Mouse (Mus musculus): ENCODE measurements around the gene Mrpl45.
"Not testable (repeated sequence)": the region's sequence is repeated elsewhere in the genome, so short reads cannot be mapped to it uniquely, and the experiment has no call there.

Mrpl45 gene

GRCm38 (mm10) chr11:97299939-97300338 lies 15.6 kb upstream of the Mrpl45 start:
- no peak for DNase-seq

DNA sequence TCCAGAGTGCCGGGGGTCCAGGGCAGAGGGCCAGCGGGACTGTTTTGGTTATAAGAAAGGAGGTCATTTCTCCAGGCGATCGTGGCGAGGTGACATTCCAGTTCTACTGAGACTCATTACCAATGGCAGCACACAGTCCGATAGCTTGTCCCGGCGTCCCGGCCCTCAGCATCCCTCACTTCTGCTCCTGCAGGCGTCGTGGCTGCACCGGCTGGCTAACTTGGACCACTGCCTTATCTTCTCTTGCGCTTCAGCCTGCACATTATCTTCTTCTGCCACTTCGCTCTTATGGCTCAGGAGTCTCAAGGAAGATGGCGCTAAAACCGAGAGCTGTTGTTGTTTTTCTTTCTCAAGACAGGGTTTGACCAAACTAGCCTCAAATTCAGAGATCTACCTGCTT lies 14.1 kb upstream of the Mrpl45 start:
- no peak for DNase-seq

DNA sequence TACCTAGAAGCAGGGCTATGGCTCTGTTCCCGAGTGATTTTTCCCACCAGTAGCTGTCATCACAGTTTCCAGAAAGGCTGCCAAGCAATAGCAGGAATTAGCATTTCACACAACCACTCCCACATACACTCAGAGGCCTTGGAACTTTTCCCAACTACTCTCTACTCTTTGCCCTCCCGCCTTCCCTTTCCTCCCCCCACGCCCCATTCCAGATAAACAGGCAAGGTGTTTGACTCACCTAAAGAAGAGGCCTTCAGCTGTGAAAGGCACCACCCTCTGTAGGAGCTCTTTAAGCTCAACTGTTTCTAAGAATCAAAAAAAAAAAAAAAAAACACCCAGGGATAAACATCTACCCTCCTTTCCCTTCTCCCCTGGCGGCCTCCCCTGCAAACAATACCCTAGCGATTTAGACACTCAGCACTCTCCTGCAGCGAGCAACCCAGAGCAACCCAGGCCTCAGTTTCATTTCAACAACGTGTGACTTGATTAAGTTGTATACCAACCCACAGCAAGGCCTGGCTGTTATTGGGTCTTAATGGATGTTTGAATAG lies 13.2 kb upstream of the Mrpl45 start:
- no peak for DNase-seq

DNA sequence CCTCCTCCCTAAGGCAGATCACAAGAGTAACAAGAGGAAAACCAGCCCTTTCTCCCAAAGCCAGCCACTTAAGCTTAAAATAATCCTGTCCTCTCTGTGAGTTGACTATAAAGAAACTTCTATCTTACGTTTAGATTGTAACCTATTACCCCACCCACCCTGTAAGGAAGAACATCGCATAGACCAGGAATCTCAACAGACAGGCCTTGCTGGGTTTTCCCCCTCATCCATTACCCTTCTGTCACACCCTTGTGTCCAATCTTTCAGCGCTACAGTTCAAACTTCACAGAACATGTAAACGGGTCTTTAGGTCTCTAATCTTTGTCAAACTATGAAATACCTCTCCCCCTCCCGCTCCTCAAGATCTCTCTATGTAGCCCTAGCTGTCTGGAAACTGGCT lies 10.9 kb upstream of the Mrpl45 start:
- DNase-seq, result no peak

DNA sequence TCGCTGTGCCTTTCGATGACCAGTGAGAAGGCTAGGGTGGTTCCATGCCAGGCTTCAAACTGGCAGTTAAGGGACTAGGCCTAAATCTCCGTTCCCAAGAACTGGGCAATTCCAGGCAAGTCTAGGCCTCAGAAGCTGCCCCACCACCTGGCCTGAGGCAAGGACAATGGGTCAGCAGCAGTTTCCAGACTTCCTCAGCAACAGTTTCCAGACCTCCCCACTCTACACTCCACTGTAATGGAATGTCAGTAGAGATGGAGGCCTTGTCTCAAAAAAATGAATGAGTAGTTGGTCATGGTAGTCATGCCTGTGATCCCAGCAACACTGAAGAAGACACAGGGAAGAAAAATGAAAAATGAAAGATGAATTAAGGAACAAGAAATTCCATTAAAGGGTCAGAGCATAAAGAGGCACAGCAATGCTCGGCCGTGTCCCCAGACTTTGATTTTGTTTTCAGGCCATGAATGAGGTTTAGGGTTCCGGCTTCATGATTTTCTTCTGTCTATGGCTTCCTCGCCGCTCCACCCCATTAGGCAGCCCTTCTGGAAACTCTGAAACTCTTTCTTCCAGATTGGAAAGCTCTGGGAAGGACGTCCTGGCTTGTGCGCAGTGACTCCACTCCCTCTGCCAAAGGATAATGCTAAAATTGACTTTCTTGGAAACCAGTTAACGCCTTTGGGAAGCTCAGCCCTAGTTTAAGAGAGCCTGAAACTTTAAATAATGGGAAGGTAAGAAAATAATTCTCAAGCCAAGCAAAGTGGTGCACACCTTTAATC lies 8.0 kb upstream of the Mrpl45 start:
- DNase-seq, result no peak

- DNase-seq, result no peak
These were observed 6.6 kb upstream of the Mrpl45 start for GRCm38 (mm10) chr11:97308806-97309450.

GRCm38 (mm10) chr11:97309451-97309836 lies 6.1 kb upstream of the Mrpl45 start:
- peak; percentile 21 to 26 for DNase-seq

DNA sequence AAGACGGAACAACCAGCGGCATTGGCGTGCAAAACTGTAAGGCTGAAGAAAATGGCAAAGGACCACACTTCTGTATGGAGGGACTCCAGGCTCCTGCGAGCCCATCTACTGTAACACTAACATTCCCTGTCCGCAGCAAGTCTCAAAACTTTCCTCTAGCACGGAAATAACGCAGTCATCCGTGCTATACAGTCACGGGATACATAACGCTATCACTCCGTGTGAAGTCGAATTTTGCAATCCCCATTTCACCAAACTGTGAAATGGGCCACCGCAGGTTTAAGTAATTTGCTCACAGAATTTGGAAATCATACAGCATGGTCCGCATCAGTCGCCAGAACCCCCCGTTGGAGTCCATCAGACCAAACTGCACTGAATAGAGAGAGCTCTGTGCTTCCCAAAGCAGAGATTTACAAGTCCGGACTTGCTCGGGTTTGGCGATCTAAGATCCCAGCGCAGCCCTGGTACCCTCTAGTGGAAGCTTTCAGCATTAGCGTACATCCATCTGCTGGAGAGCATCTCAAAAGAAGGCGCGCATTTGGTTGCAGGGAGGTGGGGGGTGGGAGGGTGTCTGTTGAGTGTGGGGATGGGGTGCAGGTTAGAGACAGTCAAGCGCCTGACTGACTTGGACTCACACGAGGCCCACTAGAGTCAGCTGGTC lies 5.5 kb upstream of the Mrpl45 start:
- peak; percentile 34 to 36 for DNase-seq

DNA sequence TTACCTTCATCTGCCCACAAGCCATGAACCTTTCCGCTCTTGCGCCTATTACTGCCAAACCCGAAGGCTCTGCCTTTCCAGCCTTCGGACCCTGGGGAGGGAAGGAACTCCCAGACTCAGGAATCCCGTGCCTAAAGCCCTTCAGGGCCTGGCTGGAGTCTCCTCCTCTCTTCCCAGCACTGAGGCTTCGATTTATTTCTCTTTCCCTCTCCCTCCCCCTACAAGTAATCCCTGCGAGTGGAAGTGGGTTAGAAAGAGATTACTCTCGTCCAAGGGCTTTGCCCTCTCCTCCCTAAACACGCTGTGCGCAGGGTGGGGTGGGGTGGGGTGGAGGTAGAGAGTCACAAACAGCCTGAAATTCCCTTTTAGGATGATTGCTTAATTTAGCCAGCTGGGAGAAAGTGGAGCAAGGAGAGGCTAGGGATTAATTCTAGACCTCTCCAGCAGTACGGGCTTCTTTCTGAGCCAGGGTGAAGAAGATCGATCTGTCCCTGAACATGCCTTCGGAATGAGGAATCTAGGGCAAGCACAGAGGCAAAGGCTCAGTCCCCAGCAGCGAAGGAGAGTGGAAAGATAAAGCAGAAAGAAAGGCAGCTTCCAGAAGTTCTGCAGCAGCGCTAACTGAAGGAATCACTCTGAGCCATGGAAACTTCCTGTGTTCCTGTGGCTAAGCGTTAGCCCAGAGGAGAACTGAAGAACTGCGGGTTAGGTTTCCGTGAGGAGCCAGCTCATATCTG lies 4.5 kb upstream of the Mrpl45 start:
- no peak for DNase-seq

DNA sequence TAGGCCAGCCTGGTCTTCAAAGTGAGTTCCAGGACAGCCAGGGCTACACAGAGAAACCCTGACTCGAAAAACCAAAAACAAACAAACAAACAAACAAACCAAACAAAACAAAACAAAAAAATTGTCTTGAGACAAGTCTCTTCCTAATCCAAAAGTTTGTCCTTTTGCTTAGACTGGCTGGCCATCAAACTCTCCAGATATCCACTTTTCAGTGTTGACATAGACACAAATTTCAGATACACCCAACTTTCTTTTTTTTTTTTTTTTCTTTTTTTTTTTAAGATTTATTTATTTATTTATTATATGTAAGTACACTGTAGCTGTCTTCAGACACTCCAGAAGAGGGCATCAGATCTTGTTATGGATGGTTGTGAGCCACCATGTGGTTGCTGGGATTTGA lies 2.6 kb upstream of the Mrpl45 start:
- not testable (repeated sequence) for DNase-seq

GRCm38 (mm10) chr11:97314110-97314509 lies 1.4 kb upstream of the Mrpl45 start:
- no peak for DNase-seq

- no peak for DNase-seq
These were observed 589 bp upstream of the Mrpl45 start for GRCm38 (mm10) chr11:97314751-97315503.

DNA sequence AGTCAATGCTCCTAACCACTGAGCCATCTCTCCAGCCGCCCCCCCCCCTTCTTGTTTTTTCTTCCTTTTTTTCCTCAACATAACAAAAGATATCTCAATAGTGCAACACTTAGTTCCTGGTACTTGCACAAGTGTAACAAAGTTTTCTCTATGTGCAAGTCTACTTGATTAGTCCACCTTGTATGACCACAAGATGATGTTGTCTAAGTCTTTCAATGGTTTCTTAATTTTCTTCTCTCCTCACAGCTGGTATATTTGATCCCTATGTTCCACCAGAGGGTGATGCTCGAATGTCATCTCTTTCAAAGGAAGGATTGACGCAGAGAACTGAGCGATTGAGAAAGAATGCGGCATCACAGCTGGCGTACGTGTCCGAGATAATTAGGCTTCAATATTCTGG lies 5.7 kb downstream of the Mrpl45 start:
- DNase-seq, result no peak

- not testable (repeated sequence) for DNase-seq
These were observed 6.5 kb downstream of the Mrpl45 start for GRCm38 (mm10) chr11:97321894-97322600.

GRCm38 (mm10) chr11:97325224-97325623 lies 9.7 kb downstream of the Mrpl45 start:
- no peak for DNase-seq

DNA sequence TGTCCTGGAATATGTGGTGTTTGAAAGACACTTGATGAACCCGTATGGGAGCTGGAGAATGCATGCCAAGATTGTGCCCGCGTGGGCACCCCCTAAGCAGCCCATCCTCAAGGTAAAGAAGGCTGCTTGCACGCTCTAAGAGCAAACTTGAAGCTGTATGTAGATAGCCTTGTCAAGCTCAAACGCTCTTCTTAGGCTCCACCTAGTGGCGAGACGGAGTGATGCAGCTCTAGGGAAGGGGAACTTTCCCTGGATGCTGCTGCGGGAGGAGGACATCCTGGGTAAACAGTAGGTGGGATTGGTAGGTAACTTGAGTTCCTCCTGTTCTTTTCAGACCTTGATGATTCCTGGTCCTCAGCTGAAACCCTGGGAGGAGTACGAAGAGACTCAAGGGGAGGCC lies 12.6 kb downstream of the Mrpl45 start:
- no peak for DNase-seq

- no peak for DNase-seq
These were observed 14.8 kb downstream of the Mrpl45 start for GRCm38 (mm10) chr11:97330315-97330714.

DNA sequence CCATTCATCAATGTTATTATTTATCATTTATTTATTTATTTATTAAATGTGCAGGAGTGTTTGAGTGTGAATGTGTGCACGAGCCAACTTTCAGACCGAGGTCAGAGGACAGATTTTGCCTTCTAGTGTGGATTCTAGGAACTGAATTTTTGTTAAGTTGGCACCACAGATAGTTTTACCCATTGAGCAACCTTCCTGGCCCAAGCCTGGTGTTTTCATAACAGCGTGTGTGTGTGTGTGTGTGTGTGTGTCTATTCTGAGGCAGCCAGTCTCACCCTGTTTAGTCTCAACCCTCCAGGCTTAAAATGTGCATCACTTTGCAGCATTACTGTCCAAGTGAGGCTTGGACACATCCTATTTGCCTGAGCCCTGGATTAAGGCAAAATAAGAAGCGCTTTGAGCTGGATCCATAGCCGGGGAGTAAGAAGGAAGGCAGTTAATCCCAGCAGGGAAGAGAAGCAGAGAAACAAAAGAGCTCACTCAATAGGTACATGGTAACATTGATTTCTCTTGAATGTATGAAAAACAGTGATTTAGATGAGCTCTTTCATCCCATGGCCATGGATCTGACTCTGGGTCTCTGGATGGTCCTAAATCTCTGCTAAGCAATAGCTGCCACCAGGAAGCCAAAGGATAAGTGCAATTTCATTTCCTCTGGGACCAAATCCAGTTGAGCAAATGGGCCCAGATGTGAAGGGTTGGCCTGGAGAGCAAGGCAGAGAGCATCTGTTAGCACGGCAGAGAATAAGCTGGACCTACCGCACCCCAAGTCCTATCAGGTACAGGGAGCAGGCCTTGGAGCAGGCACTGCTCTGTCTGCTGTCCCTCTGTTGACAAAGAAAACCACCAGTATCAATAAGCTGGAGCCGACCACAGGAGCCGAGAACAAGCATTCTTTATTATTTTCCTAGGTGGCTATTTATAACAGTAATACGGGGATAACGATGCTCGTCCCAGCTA lies 16.0 kb downstream of the Mrpl45 start:
- no peak for DNase-seq

DNA sequence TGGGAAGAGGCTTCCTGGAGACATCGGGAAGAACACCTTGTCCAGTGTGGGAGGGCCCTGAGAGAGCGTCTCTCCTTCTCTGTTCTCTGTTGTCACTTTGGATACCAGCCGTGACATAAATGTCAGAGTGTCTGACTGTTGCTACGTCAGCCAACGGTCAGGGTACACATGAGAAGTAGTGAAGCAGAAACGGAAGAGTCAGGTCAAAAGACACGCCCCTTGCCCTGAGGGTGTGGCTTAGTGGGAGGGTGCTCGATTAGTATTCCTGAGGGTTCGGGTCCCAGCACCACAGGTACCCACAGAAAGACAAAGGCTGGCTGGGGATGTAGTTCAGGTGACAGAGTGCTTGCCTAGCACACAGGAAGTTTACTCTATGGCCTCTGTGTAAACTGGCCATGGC lies 17.5 kb downstream of the Mrpl45 start:
- no peak for DNase-seq

GRCm38 (mm10) chr11:97333896-97334295 lies 18.4 kb downstream of the Mrpl45 start:
- DNase-seq, result no peak

Data from thymus, adult 18-20 months (tissue).